Mouse (Mus musculus) cerebellum, adult 2 months (tissue): ENCODE measurements around the gene Gprasp2.

Source experiments
- CTCF ChIP-seq: fragments of 200-500 bp; IDR thresholded peaks from 2 replicates; pipeline ENCODE4 v1.5.1; 2011; ENCODE audit warnings: low read depth, mild to moderate bottlenecking, control low read depth, low read length, moderate library complexity, borderline replicate concordance; ENCODE audit not compliant: insufficient read depth
- POLR2A ChIP-seq: fragments of 200-500 bp; IDR thresholded peaks from 2 replicates; pipeline ENCODE4 v1.6.1; 2011; ENCODE audit warnings: low read length, control low read depth, borderline replicate concordance; ENCODE audit not compliant: insufficient read depth

DNA sequence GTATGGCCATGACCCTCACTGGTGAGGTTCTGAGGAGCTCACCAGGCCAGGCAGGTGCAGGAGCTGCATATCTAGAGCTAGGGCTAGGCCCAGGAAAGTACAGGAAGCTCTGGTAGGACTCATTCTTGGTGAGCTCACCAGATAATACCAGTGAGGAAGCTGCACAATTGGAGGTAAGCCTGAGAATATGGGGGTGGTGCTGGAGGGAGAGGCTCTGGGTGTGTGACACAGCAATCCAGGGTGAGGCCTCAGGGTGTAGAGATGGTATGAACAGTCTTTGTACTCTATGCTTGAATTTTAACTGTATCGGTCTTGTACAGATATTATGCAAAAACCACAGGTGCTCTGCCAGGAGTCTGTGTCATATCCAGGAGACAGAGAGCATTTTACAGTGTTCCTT is 40.8 kb downstream of the Gprasp2 start:
- TF ChIP-seq CTCF, result no peak
- TF ChIP-seq POLR2A, result no peak
